Mouse (Mus musculus) bone marrow, adult 2 months (tissue): Measurements from ENCODE around the gene Actl7b. TPM values are rescaled to one million over a fixed set of nuclear protein-coding genes. Genes with fewer than 3 reads are reported as not detected.

Source experiments
- H3K27ac ChIP-seq: fragments of 200-500 bp; 2 replicates; pipeline ENCODE4 v1.5.1; 2012; ENCODE audit warnings: low read depth, mild to moderate bottlenecking, control low read depth, inconsistent platforms, low read length; ENCODE audit not compliant: control insufficient read depth, poor library complexity, insufficient read depth
- H3K4me1 ChIP-seq: fragments of 200-500 bp; 2 replicates; pipeline ENCODE4 v1.6.1; 2011; ENCODE audit warnings: low read length; ENCODE audit not compliant: control insufficient read depth, insufficient read depth
- H3K4me3 ChIP-seq: fragments of 200-500 bp; replicated peaks from 2 replicates; pipeline ENCODE3; 2011; ENCODE audit warnings: mild to moderate bottlenecking, low read depth, low read length, control low read depth; ENCODE audit not compliant: control insufficient read depth
- CTCF ChIP-seq: fragments of 200-500 bp; IDR thresholded peaks from 2 replicates; pipeline ENCODE4 v1.5.1; 2011; ENCODE audit warnings: low read length, control low read depth; ENCODE audit not compliant: control insufficient read depth, insufficient read depth
- POLR2A ChIP-seq: fragments of 200-500 bp; IDR thresholded peaks from 2 replicates; pipeline ENCODE4 v1.6.1; 2011; ENCODE audit warnings: low read depth, mild to moderate bottlenecking, control low read depth, low read length, borderline replicate concordance; ENCODE audit not compliant: control insufficient read depth
- WGBS: fragments of 180-500 bp; shearing (Covaris S2); methylation state at CpG from one replicate; pipeline ENCODE4 v1.1.7; 2018; 5-methylcytosine and 5-hydroxymethylcytosine counted together
- polyA plus RNA-seq: library from polyadenylated mRNA; stranded (reverse); fragments of >200 nt; gene quantifications from 2 replicates; pipeline ENCODE4 v1.2.4, GENCODE M21; 2011; ENCODE audit warnings: low replicate concordance; ENCODE audit not compliant: missing spikeins, insufficient read depth, insufficient read length

Actl7b gene
- 2.1 TPM in 1 of 2 replicates, not detected in the other for polyA plus RNA-seq

DNA sequence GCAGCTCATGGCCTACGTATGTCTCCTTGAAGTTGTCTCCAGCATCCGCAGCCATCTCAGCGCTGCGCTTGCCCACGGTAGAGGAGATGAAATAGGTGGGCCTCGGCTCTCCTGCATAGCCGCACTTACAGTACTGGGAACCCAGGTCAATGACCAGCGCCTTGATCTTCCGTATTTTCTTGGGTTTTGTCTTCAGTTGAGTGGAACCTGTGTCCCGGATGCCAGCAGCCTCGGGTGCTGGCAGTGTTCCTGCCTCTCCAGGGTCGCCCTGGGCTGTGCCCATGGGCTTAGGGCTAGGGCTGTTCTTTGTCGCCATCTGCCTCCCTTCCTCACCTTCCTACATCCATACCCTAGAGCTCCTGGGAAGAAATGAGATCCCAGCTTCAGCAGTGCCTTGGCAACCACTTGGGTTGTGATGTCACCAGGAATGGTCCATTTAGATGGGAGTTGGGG, at the start of gene Actl7b:
Gene Actl7b (minus strand): TSS at position 403 of the 453 bp plus-strand sequence.
- Histone ChIP-seq H3K4me1 (no peaks in the 10 kb centered on the region), H3K27ac (no peak within 1 kb of the TSS), H3K4me3 (no peak within 1 kb of the TSS)
- WGBS, result 88% methylated on average over 13 of the region's 13 CpGs
- TF ChIP-seq CTCF (no peak), POLR2A (no peak)

DNA sequence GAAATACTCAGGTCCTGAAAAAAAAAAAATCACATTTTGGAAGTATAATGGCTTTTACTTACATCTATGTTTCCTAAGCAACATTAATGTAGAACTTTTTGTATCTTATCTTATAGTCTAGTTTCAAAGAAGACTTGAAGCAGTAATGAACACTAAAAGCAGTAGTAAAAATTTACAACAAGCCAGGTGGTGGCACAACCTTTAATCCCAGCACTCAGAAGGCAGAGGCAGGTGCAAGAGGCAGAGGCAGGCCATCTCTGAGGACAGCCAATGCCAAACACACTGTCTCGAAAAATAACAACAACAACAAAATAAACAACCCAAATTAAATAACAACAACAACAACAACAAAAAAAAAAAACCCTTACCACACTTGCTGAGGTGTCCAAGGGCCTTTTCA, 29.8 kb upstream of the Actl7b start:
- no peak overlapping the region for H3K27ac ChIP-seq
- WGBS, result 73% methylated on average over 1 of the region's 1 CpGs
- TF ChIP-seq CTCF (no peak), POLR2A (no peak)
- H3K4me1 ChIP-seq, result no peaks in the 10 kb centered on the region; the same call in 1 of the 2 replicates
- H3K4me3 ChIP-seq, result no peak overlapping the region

GRCm38 (mm10) chr4:56768913-56769312, 27.7 kb upstream of the Actl7b start:
- no peaks in the 10 kb centered on the region; the same call in 1 of the 2 replicates for H3K4me1 ChIP-seq
- no peak overlapping the region for H3K27ac ChIP-seq
- WGBS, result 83% methylated on average over 7 of the region's 7 CpGs
- no peak overlapping the region for H3K4me3 ChIP-seq
- TF ChIP-seq CTCF (no peak), POLR2A (no peak)

DNA sequence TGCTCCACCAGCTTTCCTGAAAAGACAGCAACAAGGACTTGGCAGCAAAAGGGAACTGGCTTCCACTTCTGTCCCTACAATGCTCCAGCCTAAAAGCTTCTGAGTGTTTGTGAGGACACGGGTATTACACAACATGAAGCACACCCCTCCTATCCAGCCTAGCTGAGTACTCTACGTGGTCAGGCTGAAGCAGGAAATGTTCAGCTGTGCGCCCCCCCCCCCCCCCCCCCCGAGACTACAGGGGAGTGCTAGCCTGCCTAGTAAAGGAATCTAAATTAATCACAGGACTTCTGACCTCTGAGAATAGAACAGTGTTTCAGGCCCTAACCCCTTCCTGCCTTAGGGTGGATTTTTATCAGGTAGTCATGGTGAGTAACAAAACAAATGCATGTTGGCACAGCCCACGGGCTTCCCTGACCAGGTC, 26.6 kb upstream of the Actl7b start:
- no peak for TF ChIP-seq CTCF
- no peak for TF ChIP-seq POLR2A

GRCm38 (mm10) chr4:56757693-56758092, 16.4 kb upstream of the Actl7b start:
- Histone ChIP-seq H3K4me3 (no peak overlapping the region), H3K27ac (peak overlapping the region; percentile 7; the same call in 1 of the 2 replicates), H3K4me1 (peaks cover 5% of the 10 kb centered on the region)
- no peak for TF ChIP-seq CTCF
- no peak for TF ChIP-seq POLR2A
- WGBS, result 39% methylated on average over 1 of the region's 1 CpGs

More for the DNA sequence above, 26.6 kb upstream of the Actl7b start:
- Histone ChIP-seq H3K4me3 (no peak overlapping the region), H3K27ac (no peak overlapping the region), H3K4me1 (no peaks in the 10 kb centered on the region; the same call in 1 of the 2 replicates)
- WGBS, result 38% methylated on average over 5 of the region's 5 CpGs

DNA sequence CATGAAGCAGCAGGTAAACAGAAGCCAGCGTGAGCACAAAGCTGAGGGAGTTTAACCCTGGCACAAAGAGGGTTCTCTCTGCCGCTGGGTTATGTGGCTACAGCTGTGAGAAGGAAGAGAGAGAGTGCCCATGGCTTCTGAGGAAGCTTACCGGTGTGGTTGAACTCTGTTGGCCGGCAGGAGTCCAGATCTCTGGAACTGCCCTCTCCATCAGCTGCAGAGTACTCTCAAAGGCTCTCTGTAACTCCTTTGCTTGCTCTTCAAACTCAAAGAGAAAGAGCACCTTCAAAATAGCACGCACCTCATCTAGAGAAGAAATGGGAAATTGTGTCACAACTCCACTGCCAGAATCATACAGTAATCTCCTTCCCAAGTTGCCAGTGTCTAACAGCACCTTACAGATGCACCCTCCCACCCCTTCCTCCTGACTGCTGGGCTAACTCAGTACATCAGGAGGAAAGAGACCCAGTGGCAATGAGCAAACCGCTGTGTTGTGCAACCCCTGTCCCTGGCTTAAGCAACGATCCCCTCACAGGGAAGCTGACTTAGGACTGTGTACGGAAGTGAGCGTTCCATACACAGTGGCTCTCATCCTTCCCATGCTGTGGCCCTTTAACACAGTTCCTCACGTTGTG, 15.8 kb upstream of the Actl7b start:
- Histone ChIP-seq H3K4me3 (peak overlapping the region; percentile 71), H3K27ac (peak overlapping the region; percentile 90)
- WGBS, result 37% methylated on average over 10 of the region's 10 CpGs

GRCm38 (mm10) chr4:56756021-56756420, 14.8 kb upstream of the Actl7b start:
- peak overlapping the region; percentile 90 for H3K27ac ChIP-seq
- TF ChIP-seq CTCF, result no peak
- TF ChIP-seq POLR2A, result no peak
- H3K4me3 ChIP-seq, result peak overlapping the region; percentile 71
- 71% methylated on average over 5 of the region's 5 CpGs for WGBS
- H3K4me1 ChIP-seq, result peaks cover 5% of the 10 kb centered on the region

More for the DNA sequence above, 15.8 kb upstream of the Actl7b start:
- TF ChIP-seq CTCF (no peak), POLR2A (no peak)
- peaks cover 5% of the 10 kb centered on the region for H3K4me1 ChIP-seq

GRCm38 (mm10) chr4:56747456-56747855, 6.2 kb upstream of the Actl7b start:
- H3K4me3 ChIP-seq, result no peak overlapping the region
- 85% methylated on average over 9 of the region's 9 CpGs for whole genome bisulfite sequencing
- H3K4me1 ChIP-seq, result no peaks in the 10 kb centered on the region
- no peak overlapping the region for H3K27ac ChIP-seq
- TF ChIP-seq CTCF, result no peak
- no peak for TF ChIP-seq POLR2A

GRCm38 (mm10) chr4:56746345-56746744, 5.1 kb upstream of the Actl7b start:
- WGBS, result 86% methylated on average over 2 of the region's 2 CpGs
- H3K4me1 ChIP-seq, result no peaks in the 10 kb centered on the region
- H3K4me3 ChIP-seq, result no peak overlapping the region
- TF ChIP-seq POLR2A (no peak), CTCF (no peak)
- no peak overlapping the region for H3K27ac ChIP-seq
